Mouse (Mus musculus): ENCODE measurements around the gene Cobl. TPM values are rescaled to one million over a fixed set of nuclear protein-coding genes. Genes with fewer than 3 reads are reported as not detected.

The Cobl gene
- polyA plus RNA-seq, 1 experiment: 19.8 TPM

- peaks cover 3% of the 10 kb centered on the region for H3K4me1 ChIP-seq (ENCODE audit: control insufficient read depth, insufficient read depth, low read length)
- H3K4me3 ChIP-seq (replicated peaks; ENCODE audit: extremely low read depth, low read depth, low read length): no peak overlapping the region
- no peak for DNase-seq
- TF ChIP-seq POLR2A (IDR thresholded peaks at IDR 0.05; ENCODE audit: borderline replicate concordance, extremely low read depth, low read depth, low read length) (no peak), CTCF (IDR thresholded peaks at IDR 0.05; ENCODE audit: insufficient read depth, low read length) (no peak)
- 92% methylated on average over 3 of the region's 3 CpGs for WGBS
Observed at GRCm38 (mm10) chr11:12227343-12227742, 237.4 kb downstream of the Cobl start.

- no peak overlapping the region for H3K4me3 ChIP-seq (replicated peaks; ENCODE audit: extremely low read depth, low read depth, low read length)
- no peaks in the 10 kb centered on the region for H3K4me1 ChIP-seq (ENCODE audit: control insufficient read depth, insufficient read depth, low read length)
- no peak for DNase-seq
- no peak for TF ChIP-seq POLR2A (IDR thresholded peaks at IDR 0.05; ENCODE audit: borderline replicate concordance, extremely low read depth, low read depth, low read length)
- TF ChIP-seq CTCF (IDR thresholded peaks at IDR 0.05; ENCODE audit: insufficient read depth, low read length): no peak
- 59% methylated on average over 4 of the region's 4 CpGs for WGBS
Observed at GRCm38 (mm10) chr11:12219594-12220530, 244.9 kb downstream of the Cobl start.

GRCm38 (mm10) chr11:12216897-12217296, 247.9 kb downstream of the Cobl start:
- Histone ChIP-seq H3K4me1 (ENCODE audit: control insufficient read depth, insufficient read depth, low read length) (no peaks in the 10 kb centered on the region), H3K4me3 (replicated peaks; ENCODE audit: extremely low read depth, low read depth, low read length) (no peak overlapping the region)
- TF ChIP-seq POLR2A (IDR thresholded peaks at IDR 0.05; ENCODE audit: borderline replicate concordance, extremely low read depth, low read depth, low read length): no peak
- no peak for TF ChIP-seq CTCF (IDR thresholded peaks at IDR 0.05; ENCODE audit: insufficient read depth, low read length)
- WGBS: 78% methylated on average over 1 of the region's 1 CpGs
- no peak for DNase-seq

GRCm38 (mm10) chr11:12215582-12215981, 249.2 kb downstream of the Cobl start:
- WGBS: 63% methylated on average over 1 of the region's 1 CpGs
- DNase-seq: no peak
- TF ChIP-seq POLR2A (IDR thresholded peaks at IDR 0.05; ENCODE audit: borderline replicate concordance, extremely low read depth, low read depth, low read length) (no peak), CTCF (IDR thresholded peaks at IDR 0.05; ENCODE audit: insufficient read depth, low read length) (no peak)
- H3K4me1 ChIP-seq (ENCODE audit: control insufficient read depth, insufficient read depth, low read length): no peaks in the 10 kb centered on the region
- no peak overlapping the region for H3K4me3 ChIP-seq (replicated peaks; ENCODE audit: extremely low read depth, low read depth, low read length)

GRCm38 (mm10) chr11:12208574-12208973, 256.2 kb downstream of the Cobl start:
- Histone ChIP-seq H3K4me1 (ENCODE audit: control insufficient read depth, insufficient read depth, low read length) (no peaks in the 10 kb centered on the region), H3K4me3 (replicated peaks; ENCODE audit: extremely low read depth, low read depth, low read length) (no peak overlapping the region)
- 55% methylated on average over 2 of the region's 2 CpGs for WGBS
- DNase-seq: no peak
- no peak for TF ChIP-seq CTCF (IDR thresholded peaks at IDR 0.05; ENCODE audit: insufficient read depth, low read length)

- DNase-seq: no peak
- TF ChIP-seq POLR2A (IDR thresholded peaks at IDR 0.05; ENCODE audit: borderline replicate concordance, extremely low read depth, low read depth, low read length) (no peak), CTCF (IDR thresholded peaks at IDR 0.05; ENCODE audit: insufficient read depth, low read length) (no peak)
- 33% methylated on average over 6 of the region's 6 CpGs for WGBS
- no peak overlapping the region for H3K4me3 ChIP-seq (replicated peaks; ENCODE audit: extremely low read depth, low read depth, low read length)
- H3K4me1 ChIP-seq (ENCODE audit: control insufficient read depth, insufficient read depth, low read length): no peaks in the 10 kb centered on the region
Observed at GRCm38 (mm10) chr11:12205201-12206161, 259.3 kb downstream of the Cobl start.

GRCm38 (mm10) chr11:12199441-12199840, 265.3 kb downstream of the Cobl start:
- Histone ChIP-seq H3K4me3 (replicated peaks; ENCODE audit: extremely low read depth, low read depth, low read length) (no peak overlapping the region), H3K4me1 (ENCODE audit: control insufficient read depth, insufficient read depth, low read length) (no peaks in the 10 kb centered on the region)
- TF ChIP-seq CTCF (IDR thresholded peaks at IDR 0.05; ENCODE audit: insufficient read depth, low read length): no peak
- TF ChIP-seq POLR2A (IDR thresholded peaks at IDR 0.05; ENCODE audit: borderline replicate concordance, extremely low read depth, low read depth, low read length): no peak
- 68% methylated on average over 4 of the region's 4 CpGs for WGBS
- no peak for DNase-seq

GRCm38 (mm10) chr11:12198700-12199349, 265.9 kb downstream of the Cobl start:
- no peak overlapping the region for H3K4me3 ChIP-seq (replicated peaks; ENCODE audit: extremely low read depth, low read depth, low read length)
- no peak for TF ChIP-seq CTCF (IDR thresholded peaks at IDR 0.05; ENCODE audit: insufficient read depth, low read length)
- TF ChIP-seq POLR2A (IDR thresholded peaks at IDR 0.05; ENCODE audit: borderline replicate concordance, extremely low read depth, low read depth, low read length): no peak
- no peaks in the 10 kb centered on the region for H3K4me1 ChIP-seq (ENCODE audit: control insufficient read depth, insufficient read depth, low read length)
- 58% methylated on average over 6 of the region's 6 CpGs for WGBS
- peak; percentile 31 for DNase-seq

- H3K4me3 ChIP-seq (replicated peaks; ENCODE audit: extremely low read depth, low read depth, low read length): no peak overlapping the region
- DNase-seq: no peak
- TF ChIP-seq POLR2A (IDR thresholded peaks at IDR 0.05; ENCODE audit: borderline replicate concordance, extremely low read depth, low read depth, low read length) (no peak), CTCF (IDR thresholded peaks at IDR 0.05; ENCODE audit: insufficient read depth, low read length) (no peak)
- H3K4me1 ChIP-seq (ENCODE audit: control insufficient read depth, insufficient read depth, low read length): no peaks in the 10 kb centered on the region
- 56% methylated on average over 2 of the region's 2 CpGs for WGBS
Observed at GRCm38 (mm10) chr11:12198017-12198416, 266.7 kb downstream of the Cobl start.
